Mouse (Mus musculus) layer of hippocampus, adult 2 months (tissue): Measurements from ENCODE around the gene Pold3. TPM values are rescaled to one million over a fixed set of nuclear protein-coding genes. Genes with fewer than 3 reads are reported as not detected.
"Not testable (repeated sequence)": the region's sequence is repeated elsewhere in the genome, so short reads cannot be mapped to it uniquely, and the experiment has no call there.

Experiments used
- DNase-seq, 2 experiments: peaks; one replicate each; pipeline ENCODE4 v3.0.0; 2022; ENCODE audit warnings: low spot score in 2 of 2
- H3K27ac ChIP-seq: fragments of 200-600 bp; 2 replicates; pipeline ENCODE4 v1.8.1; 2022
- H3K4me3 ChIP-seq: fragments of 200-600 bp; 2 replicates; pipeline ENCODE4 v1.8.1; 2022; ENCODE audit warnings: mild to moderate bottlenecking
- CTCF ChIP-seq: fragments of 200-600 bp; conservative IDR thresholded peaks from 2 replicates; pipeline ENCODE4 v1.8.1; 2022; ENCODE audit warnings: antibody characterized with exemption, mild to moderate bottlenecking, moderate library complexity
- total RNA-seq, 2 experiments: library from RNA; stranded (reverse); gene quantifications; 2 replicates each; pipeline ENCODE4 v1.2.3; 2021

Gene Pold3
- total RNA-seq, 2 experiments from 2014 or later, result 37.0 to 37.4 TPM

DNA sequence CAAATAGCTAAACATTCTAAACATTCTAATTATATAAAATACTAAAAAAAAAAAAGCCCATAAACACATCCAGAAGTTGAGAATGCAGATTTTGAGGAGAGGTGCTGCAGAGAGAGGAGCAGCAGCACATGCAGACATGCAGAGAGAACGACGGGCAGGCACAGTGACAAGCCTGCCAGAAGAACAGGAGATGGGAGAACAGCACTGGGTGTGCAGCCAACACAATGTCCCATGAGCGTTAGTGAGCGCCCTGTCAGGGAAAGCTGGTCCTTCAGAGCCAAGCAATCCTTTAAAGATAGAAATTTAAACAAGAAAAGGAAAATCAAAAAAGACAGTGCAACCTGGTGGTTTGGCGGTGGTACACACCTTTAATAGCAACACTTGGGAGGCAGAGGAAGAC is 34.5 kb downstream of the Pold3 start:
- no peak overlapping the region for H3K4me3 ChIP-seq
- peak in 1 of 2 experiments; percentile 33 for DNase-seq
- peak overlapping the region; percentile 68 for H3K27ac ChIP-seq
- TF ChIP-seq CTCF, result no peak

- H3K4me3 ChIP-seq, result no peak overlapping the region
- peak overlapping the region; percentile 32; the same call in 1 of the 2 replicates for H3K27ac ChIP-seq
- no peak for TF ChIP-seq CTCF
- DNase-seq, result no peak
Observed at GRCm38 (mm10) chr7:100086159-100086755, 35.1 kb downstream of the Pold3 start.

- no peak; the same call in 1 of the 2 replicates for TF ChIP-seq CTCF
- DNase-seq, result no peak
- Histone ChIP-seq H3K4me3 (no peak overlapping the region), H3K27ac (no peak overlapping the region)
Observed at GRCm38 (mm10) chr7:100083812-100084211, 37.6 kb downstream of the Pold3 start.

DNA sequence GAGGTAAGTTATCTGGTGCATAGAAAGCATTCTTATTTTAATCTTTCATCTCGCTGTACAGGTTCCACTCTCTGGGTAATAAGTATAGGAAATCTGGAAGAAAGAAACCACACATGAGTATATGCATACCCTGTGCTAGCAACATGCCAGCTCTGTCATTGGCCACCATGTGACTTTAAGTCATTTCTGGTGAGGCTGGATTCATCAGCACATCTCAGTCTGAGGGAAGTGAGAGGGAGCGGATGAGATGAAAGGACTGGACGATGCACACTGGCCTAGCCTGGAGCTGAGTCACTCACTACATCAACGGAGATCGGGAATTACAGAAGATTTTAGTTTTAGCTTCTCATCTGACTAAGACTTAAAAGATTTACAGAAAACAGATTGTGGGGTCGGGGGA is 38.5 kb downstream of the Pold3 start:
- TF ChIP-seq CTCF, result no peak
- DNase-seq, result no peak
- no peak overlapping the region for H3K27ac ChIP-seq
- H3K4me3 ChIP-seq, result no peak overlapping the region

DNA sequence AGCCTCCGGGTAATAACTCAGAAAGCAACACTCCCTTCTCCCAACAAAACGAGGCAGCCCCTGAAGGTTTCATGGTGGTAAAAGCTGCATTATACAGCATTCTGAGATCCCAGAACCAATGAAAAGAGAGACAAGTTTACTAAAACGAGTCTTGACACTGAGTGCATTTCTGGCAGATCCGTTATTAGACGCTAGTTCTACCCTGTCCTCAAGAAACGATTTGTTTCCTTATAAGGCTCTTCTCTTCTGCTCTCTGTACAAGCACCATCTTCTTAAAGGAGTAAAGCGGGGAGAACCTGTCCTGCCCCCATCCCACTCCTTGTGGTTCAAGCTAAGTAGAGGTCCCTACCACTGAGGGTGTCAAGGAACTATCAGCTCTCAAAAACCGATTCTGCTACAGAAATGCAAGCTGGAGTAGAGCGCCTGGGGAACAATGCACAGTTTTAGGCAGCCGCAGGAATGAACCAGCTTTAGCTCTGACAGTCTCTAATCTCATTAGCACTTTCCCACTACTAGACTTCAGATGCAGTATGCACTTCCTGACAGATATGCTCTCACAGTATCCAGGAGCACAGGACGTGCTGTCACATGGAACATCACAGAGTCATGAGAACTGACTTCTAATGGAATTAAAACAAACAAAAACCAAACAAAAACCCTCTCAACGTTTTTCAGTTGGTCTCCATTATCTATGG is 41.1 kb downstream of the Pold3 start:
- no peak for DNase-seq
- H3K27ac ChIP-seq, result no peak overlapping the region
- no peak overlapping the region for H3K4me3 ChIP-seq
- TF ChIP-seq CTCF, result no peak

DNA sequence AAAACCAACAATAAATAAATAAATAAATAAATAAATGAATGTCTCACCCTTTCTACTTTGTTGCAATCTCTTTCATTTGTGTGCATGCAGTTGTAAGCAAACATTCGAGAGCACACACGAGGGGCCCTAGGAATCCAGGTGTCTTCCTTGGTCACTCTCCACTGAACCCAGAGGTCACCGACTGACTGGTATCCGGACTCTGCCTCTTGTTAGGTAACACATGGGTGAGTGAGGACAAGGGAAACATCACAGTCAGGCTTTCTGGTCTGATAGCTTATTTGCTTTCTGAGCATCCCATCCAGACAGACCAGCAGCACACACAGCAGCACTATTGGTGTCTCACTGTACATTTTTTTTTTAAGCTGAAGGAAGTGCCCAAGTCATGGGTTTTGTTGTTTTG is 44.3 kb downstream of the Pold3 start:
- no peak for TF ChIP-seq CTCF
- Histone ChIP-seq H3K27ac (no peak overlapping the region), H3K4me3 (no peak overlapping the region)
- no peak for DNase-seq

DNA sequence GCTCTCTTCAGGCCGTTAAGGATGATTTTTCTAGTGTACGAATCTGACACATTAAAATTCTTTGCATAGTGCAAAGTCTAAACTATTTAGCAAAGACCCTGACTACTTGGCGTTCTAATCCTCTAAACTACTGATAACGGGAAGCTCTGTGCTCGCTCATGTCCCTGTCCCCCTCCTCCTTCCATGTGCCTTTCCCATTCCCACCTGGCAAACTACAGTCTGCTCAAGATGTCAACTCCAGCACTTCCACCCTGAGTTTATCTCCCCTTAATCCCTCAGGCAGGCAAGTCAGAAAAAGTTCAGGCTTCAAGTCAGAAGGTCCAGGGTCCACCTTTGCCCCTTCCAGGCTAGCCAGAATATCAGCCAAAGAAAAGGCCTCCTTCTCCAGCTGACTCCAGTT is 45.1 kb downstream of the Pold3 start:
- no peak for TF ChIP-seq CTCF

DNA sequence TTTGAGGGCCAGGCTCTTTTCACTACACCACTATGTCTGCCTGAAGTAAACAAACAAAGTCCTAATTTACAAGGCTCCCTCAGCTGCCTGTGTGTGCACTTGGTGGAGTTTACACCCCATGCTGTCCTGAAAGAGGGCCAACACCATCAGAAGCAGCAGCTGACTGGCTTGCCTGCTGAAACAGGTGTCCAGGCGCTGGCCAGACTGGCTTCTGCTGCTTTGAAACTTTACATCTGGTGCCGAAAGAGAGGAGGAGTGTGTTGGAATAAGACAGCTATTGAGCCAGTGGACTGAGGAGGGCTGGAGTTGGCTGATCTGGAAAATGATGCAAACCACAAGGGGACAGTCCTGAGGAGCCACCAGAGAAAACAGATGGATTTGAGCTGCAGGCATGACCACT is 47.4 kb downstream of the Pold3 start:
- peak in 1 of 2 experiments; percentile 27 for DNase-seq

More for the DNA sequence above, 45.1 kb downstream of the Pold3 start:
- DNase-seq, result no peak
- no peak overlapping the region for H3K27ac ChIP-seq
- no peak overlapping the region for H3K4me3 ChIP-seq

DNA sequence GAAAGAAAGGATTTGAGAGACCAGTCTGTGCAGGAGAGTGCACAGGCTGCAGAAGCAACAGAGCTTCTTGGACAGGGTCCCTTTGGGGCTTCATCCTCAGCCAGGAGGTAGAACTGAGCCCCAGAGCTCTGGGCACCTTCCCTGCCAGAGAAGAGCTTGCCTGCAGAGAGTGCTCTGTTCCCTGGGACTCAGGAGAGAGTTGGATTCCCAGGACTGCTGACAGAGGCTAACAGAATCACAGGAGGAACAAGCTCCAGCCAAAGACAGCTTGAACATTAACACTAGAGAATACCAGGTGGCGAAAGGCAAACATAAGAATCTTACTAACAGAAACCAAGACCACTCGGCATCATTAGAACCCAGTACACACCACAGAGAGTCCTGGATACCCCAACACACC is 68.4 kb downstream of the Pold3 start:
- not testable (repeated sequence) for H3K27ac ChIP-seq, H3K4me3 ChIP-seq, DNase-seq

More for the DNA sequence above, 47.4 kb downstream of the Pold3 start:
- TF ChIP-seq CTCF, result no peak
- no peak overlapping the region for H3K4me3 ChIP-seq
- no peak overlapping the region for H3K27ac ChIP-seq

- Histone ChIP-seq H3K4me3 (no peak overlapping the region), H3K27ac (no peak overlapping the region)
- TF ChIP-seq CTCF, result no peak
- no peak for DNase-seq
Observed at GRCm38 (mm10) chr7:100051904-100052303, 69.5 kb downstream of the Pold3 start.

- H3K4me3 ChIP-seq, result no peak overlapping the region
- DNase-seq, result no peak
- no peak overlapping the region for H3K27ac ChIP-seq
- no peak for TF ChIP-seq CTCF
Observed at GRCm38 (mm10) chr7:100046486-100046885, 74.9 kb downstream of the Pold3 start.

- no peak for TF ChIP-seq CTCF
- no peak overlapping the region for H3K27ac ChIP-seq
- H3K4me3 ChIP-seq, result no peak overlapping the region
- no peak for DNase-seq
Observed at GRCm38 (mm10) chr7:100043605-100044031, 77.7 kb downstream of the Pold3 start.

DNA sequence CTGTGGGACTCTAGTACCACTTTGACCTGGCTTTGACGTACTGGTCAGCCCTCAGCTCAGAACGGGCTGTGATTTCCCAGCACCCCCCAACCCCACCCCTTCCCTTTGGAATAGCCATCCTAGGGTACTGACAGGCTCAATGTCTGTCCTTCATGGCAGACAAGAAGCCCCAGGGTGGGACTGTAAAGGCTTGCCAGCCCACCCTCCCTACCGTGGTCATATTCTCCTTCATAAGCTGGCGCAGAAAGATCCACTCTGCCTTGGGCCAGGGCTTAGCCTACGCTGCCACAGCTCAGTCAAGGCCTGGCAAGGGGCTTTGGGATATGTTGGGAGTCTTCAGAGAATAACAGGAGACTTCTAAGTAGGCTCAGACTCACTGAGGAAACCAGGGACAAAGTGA is 78.3 kb downstream of the Pold3 start:
- H3K4me3 ChIP-seq, result no peak overlapping the region
- DNase-seq, result no peak
- TF ChIP-seq CTCF, result no peak
- no peak overlapping the region for H3K27ac ChIP-seq

DNA sequence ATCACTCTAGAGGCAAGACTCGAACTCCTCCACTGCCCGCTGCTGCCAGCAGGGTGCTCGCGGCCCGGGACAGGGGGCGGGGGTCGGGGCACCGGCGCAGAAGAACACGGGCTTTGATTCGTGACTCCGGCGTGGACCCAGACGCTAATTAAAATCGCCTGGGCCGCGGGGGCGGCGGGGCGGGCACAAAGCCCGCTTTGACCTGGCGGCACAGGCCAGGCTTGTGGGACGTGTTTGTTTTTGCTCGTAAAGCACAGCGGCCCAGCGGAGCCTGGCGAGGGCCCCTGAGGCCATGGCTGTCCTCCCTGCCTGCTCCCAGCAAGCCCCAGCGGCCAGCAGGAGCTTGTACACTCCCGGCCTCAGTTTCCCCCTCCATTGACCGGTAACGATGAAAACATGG is 79.2 kb downstream of the Pold3 start:
- 0 out of 2 replicates have a peak, but pooled peaks have one; percentile 4 for TF ChIP-seq CTCF
- no peak for DNase-seq
- H3K4me3 ChIP-seq, result no peak overlapping the region

More for the DNA sequence above, 79.2 kb downstream of the Pold3 start:
- H3K27ac ChIP-seq, result no peak overlapping the region
